Mouse (Mus musculus) kidney, embryonic 15.5 days (tissue): ENCODE data around the gene C2cd2l. TPM values are rescaled to one million over a fixed set of nuclear protein-coding genes. Genes with fewer than 3 reads are reported as not detected.

ENCODE experiments used
- ATAC-seq: fragments of 200-750 bp; cut with Nextera tagmentation; replicated peaks from 2 replicates; pipeline ENCODE4 v1.8.0; 2017; ENCODE audit warnings: moderate TSS enrichment; ENCODE audit not compliant: low FRiP score
- H3K27ac ChIP-seq: fragments of 300-500 bp; sonication (generic); 2 replicates; pipeline ENCODE4 v1.5.1; 2015; ENCODE audit warnings: mild to moderate bottlenecking, inconsistent platforms
- H3K27me3 ChIP-seq: fragments of 300-500 bp; sonication (generic); 2 replicates; pipeline ENCODE4 v1.6.1; 2015; ENCODE audit warnings: inconsistent platforms
- H3K36me3 ChIP-seq: fragments of 300-500 bp; sonication (generic); 2 replicates; pipeline ENCODE4 v1.6.1; 2015; ENCODE audit warnings: inconsistent platforms
- H3K4me1 ChIP-seq: fragments of 300-500 bp; sonication (generic); 2 replicates; pipeline ENCODE4 v1.6.1; 2015; ENCODE audit warnings: inconsistent platforms
- H3K4me2 ChIP-seq: fragments of 300-500 bp; sonication (generic); 2 replicates; pipeline ENCODE4 v1.6.1; 2015; ENCODE audit warnings: moderate library complexity, mild to moderate bottlenecking, inconsistent platforms
- H3K4me3 ChIP-seq: fragments of 300-500 bp; sonication (generic); replicated peaks from 2 replicates; pipeline ENCODE4 v1.5.1; 2015; ENCODE audit warnings: mild to moderate bottlenecking, inconsistent platforms
- H3K9ac ChIP-seq: fragments of 300-500 bp; sonication (generic); 2 replicates; pipeline ENCODE4 v1.6.1; 2015; ENCODE audit warnings: mild to moderate bottlenecking, inconsistent platforms
- H3K9me3 ChIP-seq: fragments of 300-500 bp; sonication (generic); replicated peaks from 2 replicates; pipeline ENCODE4 v1.6.1; 2016; ENCODE audit warnings: inconsistent platforms
- WGBS: fragments of 180-500 bp; shearing (Covaris S2); methylation state at CpG from one replicate; pipeline ENCODE4 v1.1.7; 2015; ENCODE audit warnings: mixed read lengths; 5-methylcytosine and 5-hydroxymethylcytosine counted together
- microRNA-seq: library from miRNA; unstranded; fragments of <30 nt; microRNA quantifications from one replicate; pipeline ENCODE4, GENCODE M21; 2016
- polyA plus RNA-seq: library from polyadenylated mRNA; unstranded; fragments of >200 nt; fragmentation: Nextera tagmentation; extraction: Ambion mirVana; gene quantifications from 2 replicates; pipeline ENCODE4 v1.2.1, GENCODE M21; 2015

The C2cd2l gene
- polyA plus RNA-seq, 1 experiment from 2014 or later = 8.8 TPM

GRCm38 (mm10) chr9:44283183-44283582, 36.9 kb downstream of the C2cd2l start:
- Histone ChIP-seq H3K4me2 (no peak overlapping the region), H3K36me3 (no peaks in the 10 kb centered on the region), H3K4me3 (no peak overlapping the region), H3K27ac (no peak overlapping the region), H3K27me3 (peaks cover 22% of the 10 kb centered on the region), H3K9me3 (no peaks in the 10 kb centered on the region), H3K4me1 (peaks cover 14% of the 10 kb centered on the region), H3K9ac (no peak overlapping the region)
- ATAC-seq = no peak
- WGBS = 58% methylated on average over 5 of the region's 5 CpGs

DNA sequence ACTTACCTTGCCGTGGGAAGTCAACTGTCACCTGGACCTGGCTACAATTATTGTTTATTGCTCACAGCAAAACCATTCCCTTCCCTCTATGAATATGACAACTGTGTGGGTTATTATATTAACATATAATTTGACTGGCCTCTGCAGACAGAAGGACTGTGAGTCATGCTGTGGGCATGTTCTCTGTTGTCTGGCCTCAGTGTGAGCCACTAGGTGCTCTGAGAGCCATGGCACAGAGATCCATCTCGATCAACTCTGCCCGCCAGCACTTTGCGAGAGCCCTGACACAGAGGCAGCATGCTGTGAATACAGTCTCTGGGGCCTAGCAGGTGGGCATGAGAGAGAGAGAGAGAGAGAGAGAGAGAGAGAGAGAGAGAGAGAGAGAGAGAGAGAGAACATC, 50.1 kb downstream of the C2cd2l start:
- H3K9ac ChIP-seq = no peak overlapping the region
- no peak overlapping the region for H3K4me3 ChIP-seq
- no peak overlapping the region for H3K4me2 ChIP-seq
- H3K27me3 ChIP-seq = no peaks in the 10 kb centered on the region
- no peaks in the 10 kb centered on the region for H3K9me3 ChIP-seq
- no peaks in the 10 kb centered on the region for H3K36me3 ChIP-seq
- H3K4me1 ChIP-seq = peaks cover 15% of the 10 kb centered on the region
- no peak for ATAC-seq
- no peak overlapping the region for H3K27ac ChIP-seq
- WGBS = 81% methylated on average over 4 of the region's 4 CpGs

DNA sequence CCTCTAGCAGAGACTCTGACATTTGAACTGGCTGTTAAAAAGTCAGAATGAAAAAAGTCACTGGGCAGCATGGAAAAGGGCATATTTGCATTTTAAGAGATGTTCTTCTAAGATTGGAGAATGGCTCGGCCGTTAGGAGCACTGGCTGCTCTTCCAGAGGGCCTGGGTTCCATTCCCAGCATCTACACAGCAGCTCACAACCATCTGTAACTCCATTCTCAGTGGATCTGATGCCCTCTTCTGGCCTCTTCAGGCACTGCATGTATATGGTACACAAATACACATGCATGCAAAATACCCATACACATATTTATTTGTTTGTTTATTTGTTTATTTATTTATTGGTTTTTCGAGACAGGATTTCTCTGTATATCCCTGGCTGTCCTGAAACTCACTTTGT, 51.0 kb downstream of the C2cd2l start:
- 77% methylated on average over 3 of the region's 3 CpGs for whole genome bisulfite sequencing
- no peak overlapping the region for H3K4me2 ChIP-seq
- no peak overlapping the region for H3K4me3 ChIP-seq
- no peaks in the 10 kb centered on the region for H3K27me3 ChIP-seq
- no peak for ATAC-seq
- no peaks in the 10 kb centered on the region for H3K9me3 ChIP-seq
- H3K4me1 ChIP-seq = peaks cover 15% of the 10 kb centered on the region
- H3K36me3 ChIP-seq = no peaks in the 10 kb centered on the region
- H3K27ac ChIP-seq = no peak overlapping the region
- no peak overlapping the region for H3K9ac ChIP-seq

GRCm38 (mm10) chr9:44268432-44268831, 51.7 kb downstream of the C2cd2l start, which contains the start of gene Nlrx1:
Gene Nlrx1 (minus strand): TSS chr9:44268599.
- WGBS = 78% methylated on average over 6 of the region's 6 CpGs
- Histone ChIP-seq H3K36me3 (no peaks in the 10 kb centered on the region), H3K4me1 (peaks cover 15% of the 10 kb centered on the region), H3K4me3 (peak within 1 kb of the TSS; percentile 56), H3K9me3 (no peaks in the 10 kb centered on the region), H3K27ac (peak within 1 kb of the TSS; percentile 82), H3K4me2 (peak within 1 kb of the TSS; percentile 89), H3K27me3 (no peaks in the 10 kb centered on the region), H3K9ac (peak within 1 kb of the TSS; percentile 85)
- ATAC-seq = no peak; the same call in 1 of the 2 replicates

GRCm38 (mm10) chr9:44268027-44268360, 52.1 kb downstream of the C2cd2l start:
- Histone ChIP-seq H3K27me3 (no peaks in the 10 kb centered on the region), H3K4me1 (peaks cover 15% of the 10 kb centered on the region), H3K27ac (peak overlapping the region; percentile 82), H3K9me3 (no peaks in the 10 kb centered on the region), H3K9ac (peak overlapping the region; percentile 85), H3K4me2 (peak overlapping the region; percentile 89), H3K36me3 (no peaks in the 10 kb centered on the region), H3K4me3 (peak overlapping the region; percentile 56)
- 5% methylated on average over 28 of the region's 28 CpGs for WGBS
- peak; percentile 86 for ATAC-seq

DNA sequence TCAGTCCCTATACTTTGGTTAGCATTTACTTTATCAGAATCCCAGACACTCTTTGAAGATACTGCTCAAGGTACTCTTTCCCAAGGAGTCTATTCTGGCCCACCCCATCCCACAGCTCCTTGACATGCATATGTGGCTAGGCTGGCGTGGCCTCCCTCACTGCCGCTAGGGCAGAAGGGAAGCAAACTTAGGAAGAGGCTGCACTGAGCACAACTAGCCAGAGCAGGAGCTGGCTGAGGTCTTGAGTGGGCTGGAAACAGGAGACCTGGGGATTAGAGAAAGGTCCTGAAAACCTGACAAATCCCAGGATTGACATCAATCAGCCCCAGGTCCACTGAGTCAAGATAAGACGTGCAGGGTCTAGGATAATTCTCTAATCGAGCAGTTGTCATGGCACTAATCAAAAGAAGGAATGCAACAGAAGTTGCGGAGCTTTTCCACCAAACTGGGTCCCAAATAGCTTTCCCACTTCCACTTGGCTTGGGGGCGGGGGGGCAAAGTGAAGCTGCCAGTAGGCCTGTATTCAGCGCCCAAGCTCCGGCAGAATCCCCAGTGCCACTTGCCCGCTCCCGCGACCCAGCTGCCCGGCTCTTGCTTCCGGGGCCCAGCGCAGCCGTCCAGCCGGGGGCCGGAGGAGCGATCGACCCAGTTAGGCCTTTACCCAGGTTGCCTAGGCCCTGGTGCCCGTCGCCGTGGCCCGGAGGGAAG, 52.6 kb downstream of the C2cd2l start:
- peaks cover 15% of the 10 kb centered on the region for H3K4me1 ChIP-seq
- no peaks in the 10 kb centered on the region for H3K27me3 ChIP-seq
- no peak for ATAC-seq
- H3K27ac ChIP-seq = peak overlapping the region; percentile 82
- H3K9me3 ChIP-seq = no peaks in the 10 kb centered on the region
- peak overlapping the region; percentile 89 for H3K4me2 ChIP-seq
- 10% methylated on average over 23 of the region's 23 CpGs for WGBS
- H3K36me3 ChIP-seq = 0 out of 2 replicates have a peak, but pooled peaks cover 2% of the 10 kb centered on the region
- H3K9ac ChIP-seq = peak overlapping the region; percentile 85
- H3K4me3 ChIP-seq = peak overlapping the region; percentile 56

DNA sequence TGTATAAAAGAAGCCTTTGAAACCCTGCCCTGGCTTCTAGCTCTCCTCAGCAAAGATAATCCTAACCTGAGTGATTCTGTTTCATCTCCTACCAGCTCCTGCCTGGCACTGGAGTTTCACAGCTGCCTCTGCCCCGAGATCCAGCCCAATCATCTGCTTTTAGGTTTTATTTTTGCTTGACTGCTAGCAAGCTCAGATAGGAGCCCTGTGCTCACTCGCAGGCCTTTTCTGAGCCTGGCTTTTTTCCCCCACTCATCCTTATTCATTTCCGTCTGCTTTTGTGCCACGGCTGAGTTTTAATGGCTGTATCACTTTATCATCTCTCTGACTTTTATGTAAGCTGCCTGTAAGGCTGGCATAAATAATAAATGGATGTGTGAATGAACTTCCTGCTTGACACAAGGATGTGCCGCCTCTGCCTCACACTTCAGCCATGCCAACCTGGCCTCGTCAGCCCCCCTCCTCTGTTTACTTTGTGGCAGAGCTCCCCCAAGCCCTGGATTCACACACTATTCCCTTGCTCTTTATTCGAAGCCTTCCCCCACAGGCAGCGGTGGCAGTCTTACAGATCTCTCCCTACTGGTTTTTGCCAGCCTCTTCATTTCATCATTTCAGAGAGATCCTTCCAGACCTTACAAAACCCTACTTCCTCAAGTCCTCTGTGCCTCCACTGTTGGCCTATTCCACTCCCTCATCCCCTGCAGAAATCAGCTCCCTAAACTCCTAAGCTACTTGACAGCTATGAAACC, 53.4 kb downstream of the C2cd2l start:
- Histone ChIP-seq H3K4me2 (peak overlapping the region; percentile 89), H3K9ac (no peak overlapping the region), H3K27ac (0 out of 2 replicates have a peak overlapping the region, but pooled peaks have one; percentile 4), H3K27me3 (no peaks in the 10 kb centered on the region), H3K4me3 (no peak overlapping the region; the same call in 1 of the 2 replicates), H3K4me1 (peaks cover 15% of the 10 kb centered on the region), H3K36me3 (0 out of 2 replicates have a peak, but pooled peaks cover 2% of the 10 kb centered on the region), H3K9me3 (no peaks in the 10 kb centered on the region)
- ATAC-seq = no peak
- 62% methylated on average over 8 of the region's 8 CpGs for WGBS

- no peaks in the 10 kb centered on the region for H3K9me3 ChIP-seq
- no peaks in the 10 kb centered on the region for H3K27me3 ChIP-seq
- no peaks in the 10 kb centered on the region for H3K4me1 ChIP-seq
- H3K4me2 ChIP-seq = no peak overlapping the region
- H3K27ac ChIP-seq = no peak overlapping the region
- ATAC-seq = no peak
- H3K4me3 ChIP-seq = no peak overlapping the region
- WGBS = 82% methylated on average over 14 of the region's 14 CpGs
- H3K9ac ChIP-seq = no peak overlapping the region
- H3K36me3 ChIP-seq = 0 out of 2 replicates have a peak, but pooled peaks cover 2% of the 10 kb centered on the region
These were observed 58.7 kb downstream of the C2cd2l start for GRCm38 (mm10) chr9:44261388-44261787.

Small RNAs within 50 kb of the gene (microRNA-seq; reads per million reads assigned to microRNA genes)
- gene Gm44335 = not detected

Other genes starting within 250 kb of the C2cd2l start
- 0.13 TPM in 1 of 2 replicates, not detected in the other for gene Mfrp, start 218.6 kb downstream of the C2cd2l start, polyA plus RNA-seq
- gene C1qtnf5, start 213.0 kb downstream of the C2cd2l start, polyA plus RNA-seq = 4.5 and 5.2 TPM in 2 replicates
- 0.17 and 0.21 TPM in 2 replicates for gene Gm49380, start 206.8 kb downstream of the C2cd2l start, polyA plus RNA-seq
- gene Rnf26, start 206.8 kb downstream of the C2cd2l start, polyA plus RNA-seq = 70.9 and 78.3 TPM in 2 replicates
- gene Mcam, start 185.8 kb downstream of the C2cd2l start, polyA plus RNA-seq = 44.2 and 47.0 TPM in 2 replicates
- 18.6 and 22.9 TPM in 2 replicates for gene Cbl, start 86.2 kb downstream of the C2cd2l start, polyA plus RNA-seq
- not detected in 2 replicates for gene Ccdc153, start 79.6 kb downstream of the C2cd2l start, polyA plus RNA-seq
- 7.8 and 8.5 TPM in 2 replicates for gene Pdzd3, start 68.8 kb downstream of the C2cd2l start, polyA plus RNA-seq
- 6.5 and 7.9 TPM in 2 replicates for gene Nlrx1, start 51.7 kb downstream of the C2cd2l start, polyA plus RNA-seq
- gene Abcg4, start 31.7 kb downstream of the C2cd2l start, polyA plus RNA-seq = 2.5 and 3.4 TPM in 2 replicates
- gene Hinfp, start 14.6 kb downstream of the C2cd2l start, polyA plus RNA-seq = 27.1 and 27.9 TPM in 2 replicates
- 41.7 and 46.7 TPM in 2 replicates for gene Dpagt1, start 5.7 kb upstream of the C2cd2l start, polyA plus RNA-seq
- gene H2afx, start 14.4 kb upstream of the C2cd2l start, polyA plus RNA-seq = 390 and 426 TPM in 2 replicates
- 126 and 145 TPM in 2 replicates for gene Hmbs, start 23.9 kb upstream of the C2cd2l start, polyA plus RNA-seq
- gene Vps11, start 41.4 kb upstream of the C2cd2l start, polyA plus RNA-seq = 30.4 and 32.9 TPM in 2 replicates
- gene Hyou1, start 59.2 kb upstream of the C2cd2l start, polyA plus RNA-seq = 43.9 and 48.2 TPM in 2 replicates
- gene Slc37a4, start 76.6 kb upstream of the C2cd2l start, polyA plus RNA-seq = 47.5 and 48.4 TPM in 2 replicates
- 1,882 and 2,019 TPM in 2 replicates for gene Rps25, start 86.9 kb upstream of the C2cd2l start, polyA plus RNA-seq
- 135 and 138 TPM in 2 replicates for gene Trappc4, start 87.3 kb upstream of the C2cd2l start, polyA plus RNA-seq
- 29.1 and 30.9 TPM in 2 replicates for gene Ccdc84, start 98.3 kb upstream of the C2cd2l start, polyA plus RNA-seq
- gene Foxr1, start 120.9 kb upstream of the C2cd2l start, polyA plus RNA-seq = not detected in 2 replicates
- 0.60 and 2.5 TPM in 2 replicates for gene Upk2, start 134.7 kb upstream of the C2cd2l start, polyA plus RNA-seq
- gene Bcl9l, start 162.5 kb upstream of the C2cd2l start, polyA plus RNA-seq = 11.3 and 11.7 TPM in 2 replicates
- gene Cxcr5, start 241.6 kb upstream of the C2cd2l start, polyA plus RNA-seq = not detected in 2 replicates